Comparison of ENCODE assay signal across 7 mouse cellular contexts in genomic region chr11:106289369-106289768, GRCm38 (mm10). TPM values are rescaled to one million over a fixed set of nuclear protein-coding genes. Genes with fewer than 3 reads are reported as not detected.
DNase-seq lines count a peak whose midpoint lies in the region.

No protein-coding gene starts in this region.

- peak; percentile 48 to 74 for DNase-seq in spleen, postnatal 4 days (ENCODE audit: low spot score in 2 of 2)
- no peak for DNase-seq in spleen, adult 18-20 months
- peak; percentile 96 for DNase-seq in brain, adult 2 months (ENCODE audit: low read depth, low spot score)
- peak; percentile 66 for DNase-seq in gastrocnemius, postnatal 25 days
- peak; percentile 83 for DNase-seq in lung, postnatal 10 days
- DNase-seq in frontal cortex, postnatal 10 days (ENCODE audit: low spot score in 2 of 2) = no peak
- no peak for DNase-seq in embryo, embryonic 9.5 days (ENCODE audit: extremely low spot score)

RNA-seq across cellular contexts. Expression of gene Gh, which starts 12.3 kb away (rescaled TPM):
- not detected for total RNA-seq in gastrocnemius, postnatal 25 days (2021)

RNA-seq across cellular contexts. Expression of gene Tcam1, which starts 12.9 kb away (rescaled TPM):
- under 1 TPM in 1 of 2 experiments, not detected in 1; 0.08 TPM for total RNA-seq in gastrocnemius, postnatal 25 days (2021)

RNA-seq across cellular contexts. Expression of gene Smarcd2, which starts 16.6 kb away (rescaled TPM):
- 10 to 100 TPM; 10.3 to 16.6 TPM for total RNA-seq in gastrocnemius, postnatal 25 days (2021)

RNA-seq across cellular contexts. Expression of gene Cd79b, which starts 25.2 kb away (rescaled TPM):
- under 1 TPM; 0.51 to 0.70 TPM for total RNA-seq in gastrocnemius, postnatal 25 days (2021)

RNA-seq across cellular contexts. Expression of gene Psmc5, which starts 33.4 kb away (rescaled TPM):
- 100 to 1,000 TPM; 126 to 130 TPM for total RNA-seq in gastrocnemius, postnatal 25 days (2021)

Comparison
In these comparisons a context has a peak if more than half of its experiments do, and no peak if none do; other contexts are left out.
1. DNase-seq: peak in spleen, postnatal 4 days (2 of 2), brain, adult 2 months (single experiment), gastrocnemius, postnatal 25 days (single experiment) and lung, postnatal 10 days (single experiment); none in spleen, adult 18-20 months (0 of 2), frontal cortex, postnatal 10 days (0 of 2) and embryo, embryonic 9.5 days (single experiment).